Mouse (Mus musculus): ENCODE measurements around the gene Prss8. TPM values are rescaled to one million over a fixed set of nuclear protein-coding genes. Genes with fewer than 3 reads are reported as not detected.
"Not testable (repeated sequence)": the region's sequence is repeated elsewhere in the genome, so short reads cannot be mapped to it uniquely, and the experiment has no call there.

The Prss8 gene
- polyA plus RNA-seq, 1 experiment from 2014 or later, result 125 TPM

DNA sequence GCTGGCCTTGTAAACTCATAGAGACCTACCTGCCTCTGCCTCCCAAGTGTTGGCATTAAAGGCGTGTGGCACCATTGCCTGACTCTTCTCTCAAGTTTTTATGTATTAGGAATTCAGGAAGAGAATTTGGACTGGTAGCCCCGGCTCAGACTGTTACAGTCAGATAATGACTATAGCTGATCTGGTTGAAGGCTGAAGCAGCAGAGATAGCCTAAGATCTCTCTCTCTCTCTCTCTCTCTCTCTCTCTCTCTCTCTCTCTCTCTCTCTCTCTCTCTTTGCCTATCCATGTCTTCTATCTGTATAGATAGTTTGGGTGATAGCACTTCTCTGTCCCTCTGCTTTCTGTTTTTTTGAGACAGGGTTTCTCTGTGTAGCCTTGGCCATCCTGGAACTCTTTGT lies 28.1 kb downstream of the Prss8 start:
- Histone ChIP-seq H3K36me3 (ENCODE audit: insufficient read depth, low read length) (peaks cover 8% of the 10 kb centered on the region; the same call in 1 of the 2 replicates), H3K9ac (ENCODE audit: low read depth, low read length) (no peak overlapping the region), H3K9me3 (replicated peaks; ENCODE audit: low read length) (no peaks in the 10 kb centered on the region), H3K4me1 (replicated peaks; ENCODE audit: insufficient read depth, low read length) (0 out of 2 replicates have a peak, but pooled peaks cover 4% of the 10 kb centered on the region), H3K4me2 (ENCODE audit: low read length) (no peak overlapping the region), H3K27ac (no peak overlapping the region), H3K4me3 (replicated peaks; ENCODE audit: low read depth, low read length) (no peak overlapping the region), H3K27me3 (ENCODE audit: insufficient read depth, low read length) (no peaks in the 10 kb centered on the region)
- TF ChIP-seq CTCF (IDR thresholded peaks at IDR 0.05; ENCODE audit: low read depth), result no peak
- ATAC-seq (replicated peaks; ENCODE audit: low FRiP score, low read depth) (no peak), DNase-seq (ENCODE audit: low spot score) (no peak)
- 81% methylated on average over 2 of the region's 2 CpGs for WGBS

DNA sequence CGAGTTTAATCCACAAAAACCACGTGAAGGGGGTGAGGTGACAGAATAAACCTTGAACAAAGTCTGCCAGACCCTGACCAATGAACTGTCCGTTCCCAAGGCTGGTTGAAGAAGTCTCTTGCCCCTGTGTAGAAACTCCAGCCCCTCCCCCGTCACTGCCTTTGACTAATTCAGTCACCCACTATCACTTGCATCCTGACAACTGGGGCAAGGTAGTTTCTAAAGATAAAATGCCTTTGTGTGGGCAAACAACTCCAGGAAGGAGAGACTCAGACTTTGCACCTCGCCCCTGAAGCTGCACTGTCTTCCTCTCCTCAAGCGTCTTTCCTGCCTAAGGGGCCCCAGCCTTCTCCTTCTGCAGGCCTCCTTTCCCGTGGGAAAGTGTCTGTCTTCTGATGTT lies 29.9 kb downstream of the Prss8 start:
- H3K4me3 ChIP-seq (replicated peaks; ENCODE audit: low read depth, low read length), result no peak overlapping the region
- no peak overlapping the region for H3K4me2 ChIP-seq (ENCODE audit: low read length)
- 39% methylated on average over 7 of the region's 7 CpGs for WGBS
- no peaks in the 10 kb centered on the region for H3K36me3 ChIP-seq (ENCODE audit: insufficient read depth, low read length)
- no peak for ATAC-seq (replicated peaks; ENCODE audit: low FRiP score, low read depth)
- no peak overlapping the region for H3K27ac ChIP-seq
- TF ChIP-seq CTCF (IDR thresholded peaks at IDR 0.05; ENCODE audit: low read depth), result no peak
- H3K4me1 ChIP-seq (replicated peaks; ENCODE audit: insufficient read depth, low read length), result 0 out of 2 replicates have a peak, but pooled peaks cover 7% of the 10 kb centered on the region
- H3K9ac ChIP-seq (ENCODE audit: low read depth, low read length), result no peak overlapping the region
- no peak for DNase-seq (ENCODE audit: low spot score)
- no peaks in the 10 kb centered on the region for H3K27me3 ChIP-seq (ENCODE audit: insufficient read depth, low read length)
- H3K9me3 ChIP-seq (replicated peaks; ENCODE audit: low read length), result no peaks in the 10 kb centered on the region

GRCm38 (mm10) chr7:127898179-127898956 lies 31.5 kb downstream of the Prss8 start:
- no peaks in the 10 kb centered on the region for H3K36me3 ChIP-seq (ENCODE audit: insufficient read depth, low read length)
- no peak overlapping the region for H3K4me3 ChIP-seq (replicated peaks; ENCODE audit: low read depth, low read length)
- DNase-seq (ENCODE audit: low spot score), result no peak
- H3K4me2 ChIP-seq (ENCODE audit: low read length), result no peak overlapping the region
- H3K9ac ChIP-seq (ENCODE audit: low read depth, low read length), result no peak overlapping the region
- H3K27me3 ChIP-seq (ENCODE audit: insufficient read depth, low read length), result no peaks in the 10 kb centered on the region
- H3K4me1 ChIP-seq (replicated peaks; ENCODE audit: insufficient read depth, low read length), result peaks cover 11% of the 10 kb centered on the region; the same call in 1 of the 2 replicates
- no peaks in the 10 kb centered on the region for H3K9me3 ChIP-seq (replicated peaks; ENCODE audit: low read length)
- TF ChIP-seq CTCF (IDR thresholded peaks at IDR 0.05; ENCODE audit: low read depth), result no peak
- ATAC-seq (replicated peaks; ENCODE audit: low FRiP score, low read depth), result no peak
- 39% methylated on average over 10 of the region's 10 CpGs for WGBS
- no peak overlapping the region for H3K27ac ChIP-seq

DNA sequence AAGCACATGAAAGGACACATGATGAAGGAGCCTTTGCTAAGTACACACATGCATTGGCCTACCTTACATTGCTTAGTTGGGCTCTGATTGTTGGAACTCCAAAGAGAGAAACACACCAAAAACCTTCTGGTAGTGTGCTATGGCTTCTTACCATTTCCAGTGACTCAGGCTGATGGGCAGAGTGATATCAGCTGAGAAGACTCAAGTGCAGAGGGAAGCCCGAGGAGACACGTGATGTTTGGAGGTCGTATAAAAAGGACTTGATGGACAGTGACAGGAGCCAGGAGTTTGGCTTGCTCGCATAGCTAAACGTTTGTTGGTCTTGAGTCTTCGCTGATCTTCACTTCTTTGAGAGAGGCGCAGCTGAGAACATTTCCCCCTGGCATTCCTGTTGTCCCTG lies 32.4 kb downstream of the Prss8 start:
- Histone ChIP-seq H3K9me3 (replicated peaks; ENCODE audit: low read length) (no peaks in the 10 kb centered on the region), H3K36me3 (ENCODE audit: insufficient read depth, low read length) (peaks cover 7% of the 10 kb centered on the region), H3K27ac (no peak overlapping the region), H3K9ac (ENCODE audit: low read depth, low read length) (no peak overlapping the region), H3K4me1 (replicated peaks; ENCODE audit: insufficient read depth, low read length) (peaks cover 11% of the 10 kb centered on the region; the same call in 1 of the 2 replicates), H3K4me3 (replicated peaks; ENCODE audit: low read depth, low read length) (no peak overlapping the region), H3K27me3 (ENCODE audit: insufficient read depth, low read length) (no peaks in the 10 kb centered on the region), H3K4me2 (ENCODE audit: low read length) (no peak overlapping the region)
- WGBS, result 89% methylated on average over 7 of the region's 7 CpGs
- DNase-seq (ENCODE audit: low spot score), result no peak
- no peak for ATAC-seq (replicated peaks; ENCODE audit: low FRiP score, low read depth)
- no peak for TF ChIP-seq CTCF (IDR thresholded peaks at IDR 0.05; ENCODE audit: low read depth)

DNA sequence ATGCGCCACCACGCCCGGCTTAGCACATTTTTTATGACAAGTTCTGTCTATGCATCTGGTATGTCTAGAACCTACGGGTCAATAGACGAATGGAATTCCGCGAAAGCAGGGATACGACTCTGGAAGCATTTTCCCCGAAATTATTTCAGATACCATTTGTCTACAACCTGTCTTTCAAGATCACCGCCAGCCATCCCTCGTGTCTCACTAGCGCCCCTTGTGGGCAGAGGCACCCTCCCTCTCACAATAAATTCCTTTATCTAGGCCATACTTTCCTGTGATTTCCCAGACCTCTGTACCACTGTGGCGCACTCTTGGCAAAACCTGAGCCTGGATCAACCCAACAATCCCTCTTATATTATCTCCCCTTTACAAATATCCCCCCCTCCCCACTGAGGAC lies 33.5 kb downstream of the Prss8 start:
- WGBS, result 67% methylated on average over 13 of the region's 13 CpGs
- no peak overlapping the region for H3K9ac ChIP-seq (ENCODE audit: low read depth, low read length)
- no peak overlapping the region for H3K4me3 ChIP-seq (replicated peaks; ENCODE audit: low read depth, low read length)
- H3K27me3 ChIP-seq (ENCODE audit: insufficient read depth, low read length), result no peaks in the 10 kb centered on the region
- peak; percentile 52 for DNase-seq (ENCODE audit: low spot score)
- no peak for ATAC-seq (replicated peaks; ENCODE audit: low FRiP score, low read depth)
- peaks cover 11% of the 10 kb centered on the region; the same call in 1 of the 2 replicates for H3K4me1 ChIP-seq (replicated peaks; ENCODE audit: insufficient read depth, low read length)
- no peak overlapping the region for H3K27ac ChIP-seq
- no peak overlapping the region for H3K4me2 ChIP-seq (ENCODE audit: low read length)
- H3K9me3 ChIP-seq (replicated peaks; ENCODE audit: low read length), result no peaks in the 10 kb centered on the region
- peak; percentile 73 for TF ChIP-seq CTCF (IDR thresholded peaks at IDR 0.05; ENCODE audit: low read depth)
- H3K36me3 ChIP-seq (ENCODE audit: insufficient read depth, low read length), result peaks cover 8% of the 10 kb centered on the region

GRCm38 (mm10) chr7:127895891-127896290 lies 34.0 kb downstream of the Prss8 start:
- not testable (repeated sequence) for H3K36me3 ChIP-seq (ENCODE audit: insufficient read depth, low read length); H3K27ac ChIP-seq; H3K27me3 ChIP-seq (ENCODE audit: insufficient read depth, low read length); H3K9me3 ChIP-seq (replicated peaks; ENCODE audit: low read length); DNase-seq (ENCODE audit: low spot score); H3K9ac ChIP-seq (ENCODE audit: low read depth, low read length)
- 75% methylated on average over 7 of the region's 7 CpGs for WGBS
- Histone ChIP-seq H3K4me1 (replicated peaks; ENCODE audit: insufficient read depth, low read length) (peaks cover 11% of the 10 kb centered on the region; the same call in 1 of the 2 replicates), H3K4me3 (replicated peaks; ENCODE audit: low read depth, low read length) (0 out of 2 replicates have a peak overlapping the region, but pooled peaks have one; percentile 65), H3K4me2 (ENCODE audit: low read length) (peak overlapping the region; percentile 88; the same call in 1 of the 2 replicates)
- ATAC-seq (replicated peaks; ENCODE audit: low FRiP score, low read depth), result peak; percentile 2; the same call in 1 of the 2 replicates
